Mouse (Mus musculus) limb, embryonic 10.5 days (tissue): ENCODE measurements around the gene Atg7. TPM values are rescaled to one million over a fixed set of nuclear protein-coding genes. Genes with fewer than 3 reads are reported as not detected.

Experiments used
- DNase-seq: peaks from one replicate; pipeline ENCODE4 v3.0.0-alpha.2; 2017; ENCODE audit warnings: low spot score
- H3K27ac ChIP-seq: fragments of 300-500 bp; sonication (generic); 2 replicates; pipeline ENCODE4 v1.5.1; 2016; ENCODE audit warnings: mild to moderate bottlenecking
- H3K27me3 ChIP-seq: fragments of 300-500 bp; sonication (generic); 2 replicates; pipeline ENCODE4 v1.6.1; 2016; ENCODE audit warnings: low read depth, mild to moderate bottlenecking; ENCODE audit not compliant: poor library complexity, severe bottlenecking
- H3K36me3 ChIP-seq: fragments of 300-500 bp; sonication (generic); 2 replicates; pipeline ENCODE4 v1.6.1; 2016; ENCODE audit warnings: mild to moderate bottlenecking, moderate library complexity
- H3K4me1 ChIP-seq: fragments of 300-500 bp; sonication (generic); 2 replicates; pipeline ENCODE4 v1.6.1; 2016
- H3K4me3 ChIP-seq: fragments of 300-500 bp; sonication (generic); 2 replicates; pipeline ENCODE4 v1.5.1; 2016; ENCODE audit warnings: mild to moderate bottlenecking, moderate library complexity
- H3K9me3 ChIP-seq: fragments of 300-500 bp; sonication (generic); replicated peaks from 2 replicates; pipeline ENCODE4 v1.6.1; 2016; ENCODE audit warnings: mild to moderate bottlenecking
- WGBS: fragments of 180-500 bp; shearing (Covaris S2); methylation state at CpG from one replicate; pipeline ENCODE4 v1.1.7; 2016; 5-methylcytosine and 5-hydroxymethylcytosine counted together
- polyA plus RNA-seq: library from polyadenylated mRNA; unstranded; fragments of >200 nt; fragmentation: Nextera tagmentation; extraction: Ambion mirVana; gene quantifications from 2 replicates; pipeline ENCODE4 v1.2.1, GENCODE M21; 2016

Gene Atg7
- polyA plus RNA-seq, 1 experiment from 2014 or later: 21.0 TPM

DNA sequence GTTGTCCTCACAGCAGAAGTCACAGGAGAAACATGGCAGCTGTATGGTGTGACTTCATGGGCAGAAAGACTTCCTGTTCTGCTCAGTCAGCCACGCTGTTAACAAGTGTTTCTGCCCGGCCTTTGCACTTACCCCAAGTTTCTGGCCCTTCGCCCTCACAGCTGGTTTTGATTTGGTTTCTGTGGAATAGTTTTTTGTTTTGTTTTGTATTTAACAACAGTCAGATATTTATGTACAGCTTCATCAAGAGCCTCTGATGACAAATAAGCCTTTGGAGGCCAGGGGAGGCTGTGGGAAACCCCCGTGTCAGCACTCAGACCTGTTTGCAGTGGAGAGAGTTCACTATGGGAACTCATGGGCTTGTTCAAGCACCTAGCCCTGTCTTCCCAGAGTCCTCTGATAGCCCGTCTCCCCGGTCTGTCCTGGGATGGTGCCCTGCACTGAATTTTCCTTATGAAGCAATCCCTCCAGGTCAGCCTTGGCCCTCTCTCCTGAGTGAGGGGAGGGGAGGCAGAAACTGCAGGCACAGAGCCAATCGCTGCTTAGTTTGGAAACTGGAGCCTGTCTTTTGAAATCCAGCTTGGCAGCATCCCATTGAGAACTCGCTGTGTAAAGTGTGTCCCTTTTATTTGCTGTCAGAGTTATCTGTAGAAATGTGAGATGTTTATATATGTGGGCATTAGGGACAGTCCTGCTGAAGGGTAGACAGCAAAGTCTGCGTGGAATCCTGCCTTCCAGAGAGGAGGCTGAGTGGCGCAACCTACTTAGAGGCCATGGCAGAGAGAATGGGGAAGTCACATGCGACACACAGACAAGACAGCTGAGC, 138.7 kb downstream of the Atg7 start:
- peak; percentile 43 for DNase-seq
- Histone ChIP-seq H3K27ac (peak overlapping the region; percentile 72), H3K27me3 (no peaks in the 10 kb centered on the region), H3K4me3 (no peak overlapping the region), H3K36me3 (no peaks in the 10 kb centered on the region), H3K9me3 (no peaks in the 10 kb centered on the region), H3K4me1 (peaks cover 43% of the 10 kb centered on the region)
- WGBS: 41% methylated on average over 11 of the region's 11 CpGs

- H3K27me3 ChIP-seq: no peaks in the 10 kb centered on the region
- no peak overlapping the region for H3K4me3 ChIP-seq
- DNase-seq: no peak
- H3K27ac ChIP-seq: no peak overlapping the region
- H3K4me1 ChIP-seq: peaks cover 43% of the 10 kb centered on the region
- H3K36me3 ChIP-seq: no peaks in the 10 kb centered on the region
- no peaks in the 10 kb centered on the region for H3K9me3 ChIP-seq
- WGBS: 88% methylated on average over 7 of the region's 7 CpGs
Measured at GRCm38 (mm10) chr6:114782486-114782885, 139.6 kb downstream of the Atg7 start.

GRCm38 (mm10) chr6:114786461-114786860, 143.6 kb downstream of the Atg7 start:
- no peak for DNase-seq
- Histone ChIP-seq H3K9me3 (no peaks in the 10 kb centered on the region), H3K36me3 (no peaks in the 10 kb centered on the region), H3K4me1 (peaks cover 28% of the 10 kb centered on the region), H3K27me3 (no peaks in the 10 kb centered on the region), H3K4me3 (no peak overlapping the region), H3K27ac (no peak overlapping the region)
- 46% methylated on average over 3 of the region's 3 CpGs for WGBS

DNA sequence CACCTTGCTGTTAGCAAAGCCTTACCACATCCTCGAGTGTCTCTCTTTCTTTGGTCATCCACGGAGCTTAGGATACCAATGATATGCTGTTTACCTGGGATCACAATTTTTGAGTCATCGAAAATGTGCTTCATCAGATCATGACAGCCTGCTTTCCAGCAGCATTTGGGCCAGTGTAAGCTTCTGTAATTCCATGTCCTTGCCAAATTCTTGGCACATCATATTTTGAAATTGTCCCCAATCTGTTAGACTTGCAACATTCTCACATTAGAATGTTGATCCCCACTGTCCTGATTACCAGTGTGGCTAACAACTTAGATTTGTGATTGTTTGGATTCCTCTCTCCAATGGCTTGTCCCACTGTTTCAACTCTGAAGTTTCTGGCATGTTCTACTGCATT, 144.7 kb downstream of the Atg7 start:
- no peak for DNase-seq
- H3K27me3 ChIP-seq: no peaks in the 10 kb centered on the region
- H3K36me3 ChIP-seq: no peaks in the 10 kb centered on the region
- no peak overlapping the region for H3K4me3 ChIP-seq
- H3K4me1 ChIP-seq: peaks cover 21% of the 10 kb centered on the region
- H3K9me3 ChIP-seq: no peaks in the 10 kb centered on the region
- 82% methylated on average over 3 of the region's 3 CpGs for WGBS
- no peak overlapping the region for H3K27ac ChIP-seq

- no peak for DNase-seq
- Histone ChIP-seq H3K4me1 (peaks cover 21% of the 10 kb centered on the region), H3K9me3 (no peaks in the 10 kb centered on the region), H3K36me3 (no peaks in the 10 kb centered on the region), H3K27ac (0 out of 2 replicates have a peak overlapping the region, but pooled peaks have one; percentile 1), H3K27me3 (no peaks in the 10 kb centered on the region), H3K4me3 (no peak overlapping the region)
- 78% methylated on average over 4 of the region's 4 CpGs for WGBS
Measured at GRCm38 (mm10) chr6:114788663-114789062, 145.8 kb downstream of the Atg7 start.

GRCm38 (mm10) chr6:114790084-114790483, 147.2 kb downstream of the Atg7 start:
- WGBS: 92% methylated on average over 2 of the region's 2 CpGs
- DNase-seq: no peak
- no peaks in the 10 kb centered on the region for H3K36me3 ChIP-seq
- H3K27ac ChIP-seq: no peak overlapping the region
- H3K4me1 ChIP-seq: peaks cover 21% of the 10 kb centered on the region
- no peaks in the 10 kb centered on the region for H3K27me3 ChIP-seq
- H3K4me3 ChIP-seq: no peak overlapping the region
- no peaks in the 10 kb centered on the region for H3K9me3 ChIP-seq

GRCm38 (mm10) chr6:114790902-114791301, 148.0 kb downstream of the Atg7 start:
- no peak for DNase-seq
- WGBS: 49% methylated on average over 7 of the region's 7 CpGs

DNA sequence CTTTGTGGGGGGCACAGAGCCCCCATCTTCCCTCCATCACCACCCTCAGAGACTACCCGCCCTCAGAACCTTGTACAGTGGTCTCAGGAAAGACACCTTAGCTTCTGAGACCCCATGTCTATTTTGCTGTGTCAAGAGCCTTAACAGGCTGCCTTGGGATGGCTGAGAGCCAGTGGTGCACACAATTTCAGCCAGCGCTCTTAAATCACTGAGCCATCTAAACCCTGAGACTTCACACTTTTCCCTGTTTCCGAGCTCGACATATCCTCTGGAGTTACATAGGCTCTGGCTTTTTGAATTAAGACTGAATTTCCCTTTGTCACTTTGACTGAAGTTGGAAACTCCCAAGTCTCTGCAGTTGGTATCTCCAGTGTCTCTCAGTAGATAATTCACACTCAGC, 148.9 kb downstream of the Atg7 start:
- Histone ChIP-seq H3K36me3 (no peaks in the 10 kb centered on the region), H3K4me1 (peaks cover 15% of the 10 kb centered on the region), H3K27ac (no peak overlapping the region), H3K27me3 (no peaks in the 10 kb centered on the region), H3K9me3 (no peaks in the 10 kb centered on the region), H3K4me3 (no peak overlapping the region)
- WGBS: 82% methylated on average over 4 of the region's 4 CpGs
- no peak for DNase-seq

More at GRCm38 (mm10) chr6:114790902-114791301, 148.0 kb downstream of the Atg7 start:
- Histone ChIP-seq H3K4me3 (no peak overlapping the region), H3K4me1 (peaks cover 21% of the 10 kb centered on the region), H3K36me3 (no peaks in the 10 kb centered on the region), H3K9me3 (no peaks in the 10 kb centered on the region), H3K27me3 (no peaks in the 10 kb centered on the region), H3K27ac (no peak overlapping the region)

DNA sequence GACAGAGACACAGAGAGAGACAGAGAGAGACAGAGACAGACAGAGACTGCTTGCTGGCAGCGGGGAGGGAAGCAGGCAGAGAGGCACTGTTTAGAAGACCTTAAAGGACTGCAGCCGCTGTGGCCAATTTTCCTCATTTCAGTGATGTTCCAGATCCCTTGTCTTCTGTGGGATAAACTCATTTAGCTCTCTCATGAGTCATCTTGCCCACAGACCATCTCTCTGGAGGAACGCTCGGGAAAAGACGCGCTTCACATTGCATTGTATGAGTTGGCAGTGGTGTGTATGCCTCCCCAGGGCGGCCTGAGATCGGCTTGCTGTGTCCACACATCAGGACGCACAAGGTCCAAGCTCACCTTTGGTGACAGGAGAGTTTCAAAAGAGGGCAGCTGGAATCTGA, 151.8 kb downstream of the Atg7 start:
- H3K9me3 ChIP-seq: no peaks in the 10 kb centered on the region
- WGBS: 92% methylated on average over 9 of the region's 9 CpGs
- H3K4me1 ChIP-seq: peaks cover 28% of the 10 kb centered on the region
- H3K36me3 ChIP-seq: no peaks in the 10 kb centered on the region
- no peak for DNase-seq
- no peaks in the 10 kb centered on the region for H3K27me3 ChIP-seq
- no peak overlapping the region for H3K4me3 ChIP-seq
- H3K27ac ChIP-seq: no peak overlapping the region

DNA sequence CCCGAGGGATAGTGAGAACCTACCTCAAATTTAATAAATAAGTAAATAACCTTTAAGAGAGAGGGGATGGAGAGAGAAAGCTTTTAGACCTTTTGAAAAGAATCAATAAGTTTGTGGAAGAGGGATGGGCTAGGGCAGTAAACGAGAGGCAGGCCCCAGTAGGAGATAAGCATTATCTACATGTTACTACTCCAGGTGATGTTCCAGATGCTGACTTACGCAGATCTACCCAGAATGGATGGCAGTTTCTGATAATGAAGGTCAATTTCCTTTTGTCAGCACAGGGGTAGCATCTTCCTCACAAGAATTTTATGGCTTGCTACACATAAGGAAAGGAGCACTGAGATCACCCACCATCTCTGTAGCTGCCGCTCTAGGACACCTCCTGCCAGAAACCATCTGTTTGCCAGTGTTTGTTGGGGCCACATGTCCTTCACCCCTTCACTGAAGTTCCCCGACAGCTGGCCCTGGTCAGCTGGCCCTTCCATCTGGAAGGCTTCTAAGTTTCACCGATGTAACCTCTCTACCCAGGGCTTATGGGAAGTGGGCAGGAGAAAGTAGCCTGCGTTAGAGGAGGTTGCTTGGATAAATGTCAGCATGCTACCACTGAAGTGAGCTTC, 152.9 kb downstream of the Atg7 start:
- Histone ChIP-seq H3K4me3 (no peak overlapping the region), H3K36me3 (no peaks in the 10 kb centered on the region), H3K27me3 (no peaks in the 10 kb centered on the region), H3K27ac (no peak overlapping the region), H3K4me1 (peaks cover 36% of the 10 kb centered on the region), H3K9me3 (no peaks in the 10 kb centered on the region)
- WGBS: 80% methylated on average over 7 of the region's 7 CpGs
- no peak for DNase-seq

DNA sequence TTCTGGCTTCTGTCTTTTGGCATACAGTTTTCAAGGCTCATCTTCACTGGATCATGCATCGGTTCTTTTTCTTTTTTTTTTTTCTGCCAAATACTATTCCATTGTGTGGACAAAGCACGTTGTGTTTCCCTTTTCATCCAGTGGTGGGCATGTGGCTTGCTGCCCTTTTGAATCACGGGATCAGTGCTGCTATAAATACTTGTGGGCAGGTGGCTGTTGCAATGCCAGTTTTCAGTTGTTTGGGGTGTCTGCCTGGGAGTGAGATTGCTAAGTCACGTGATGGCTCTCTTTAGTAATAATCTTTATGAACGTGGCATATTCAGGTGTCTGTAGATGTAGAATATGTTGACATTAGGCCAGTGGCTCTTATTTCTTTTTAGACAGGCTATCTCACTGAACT, 155.0 kb downstream of the Atg7 start:
- Histone ChIP-seq H3K36me3 (no peaks in the 10 kb centered on the region), H3K27me3 (no peaks in the 10 kb centered on the region), H3K4me1 (peaks cover 30% of the 10 kb centered on the region), H3K27ac (no peak overlapping the region), H3K4me3 (no peak overlapping the region), H3K9me3 (no peaks in the 10 kb centered on the region)
- DNase-seq: no peak
- 83% methylated on average over 5 of the region's 5 CpGs for WGBS

- Histone ChIP-seq H3K9me3 (no peaks in the 10 kb centered on the region), H3K27ac (no peak overlapping the region), H3K4me1 (peaks cover 34% of the 10 kb centered on the region), H3K4me3 (no peak overlapping the region), H3K27me3 (no peaks in the 10 kb centered on the region), H3K36me3 (no peaks in the 10 kb centered on the region)
- no peak for DNase-seq
- WGBS: 25% methylated on average over 4 of the region's 4 CpGs
Measured at GRCm38 (mm10) chr6:114798715-114799114, 155.8 kb downstream of the Atg7 start.

DNA sequence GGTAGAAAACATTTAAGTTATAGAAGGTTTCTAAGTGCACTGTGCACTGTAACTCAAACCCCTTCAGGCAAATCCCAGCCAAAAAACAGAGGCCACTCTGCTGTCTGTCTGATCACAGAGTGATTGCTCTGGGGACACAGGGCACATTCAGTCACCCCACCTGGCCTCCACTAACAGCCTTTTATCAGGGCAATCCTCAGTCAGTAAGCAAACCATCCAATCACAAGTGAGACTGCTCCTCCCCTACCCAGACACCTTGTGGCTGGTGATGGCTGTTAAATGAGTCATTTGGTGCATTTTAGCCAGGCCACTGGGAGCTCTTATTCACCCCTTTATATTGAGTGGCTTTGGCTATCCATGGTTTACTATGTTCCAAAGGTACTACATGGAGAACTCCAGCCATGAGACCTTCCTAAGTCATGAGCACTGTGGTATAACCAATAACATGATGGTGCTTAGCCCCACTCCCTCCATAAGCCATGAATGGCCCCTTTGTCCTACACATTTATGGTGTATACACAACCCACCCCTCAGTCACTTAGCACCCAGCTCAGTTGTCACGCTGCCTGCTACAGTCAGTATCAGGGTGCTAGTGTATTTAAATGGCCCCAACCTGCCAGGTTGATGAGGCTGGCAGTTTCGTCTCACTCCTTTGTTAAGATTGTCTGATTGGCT, 157.5 kb downstream of the Atg7 start:
- H3K9me3 ChIP-seq: no peaks in the 10 kb centered on the region
- H3K27me3 ChIP-seq: no peaks in the 10 kb centered on the region
- no peak overlapping the region for H3K4me3 ChIP-seq
- 34% methylated on average over 2 of the region's 2 CpGs for WGBS
- peaks cover 48% of the 10 kb centered on the region for H3K4me1 ChIP-seq
- DNase-seq: no peak
- H3K27ac ChIP-seq: no peak overlapping the region
- H3K36me3 ChIP-seq: no peaks in the 10 kb centered on the region
